Mouse (Mus musculus): ENCODE results near the gene Psen1.
A peak's percentile ranks its signal among the peaks of the same experiment; 100 is the strongest.

Psen1 gene

DNA sequence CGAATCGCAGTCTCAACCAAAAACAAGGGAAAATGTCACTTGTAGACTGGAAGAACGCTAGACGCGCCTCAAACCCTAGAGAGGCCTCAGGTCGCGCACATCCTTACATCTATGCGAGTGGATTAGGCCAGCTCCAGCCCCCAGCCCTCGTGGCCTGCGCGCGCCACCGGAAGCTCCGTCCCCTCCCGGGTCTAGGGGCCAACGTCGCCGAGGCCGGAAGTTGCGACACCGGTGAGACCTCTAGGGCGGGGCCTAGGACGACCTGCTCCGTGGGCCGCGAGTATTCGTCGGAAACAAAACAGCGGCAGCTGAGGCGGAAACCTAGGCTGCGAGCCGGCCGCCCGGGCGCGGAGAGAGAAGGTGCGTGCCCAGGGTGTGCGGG lies at the start of gene Psen1:
Psen1 (plus strand) TSS at position 219 of the 382 bp plus-strand sequence.
- peak; percentile 96 for DNase-seq

DNA sequence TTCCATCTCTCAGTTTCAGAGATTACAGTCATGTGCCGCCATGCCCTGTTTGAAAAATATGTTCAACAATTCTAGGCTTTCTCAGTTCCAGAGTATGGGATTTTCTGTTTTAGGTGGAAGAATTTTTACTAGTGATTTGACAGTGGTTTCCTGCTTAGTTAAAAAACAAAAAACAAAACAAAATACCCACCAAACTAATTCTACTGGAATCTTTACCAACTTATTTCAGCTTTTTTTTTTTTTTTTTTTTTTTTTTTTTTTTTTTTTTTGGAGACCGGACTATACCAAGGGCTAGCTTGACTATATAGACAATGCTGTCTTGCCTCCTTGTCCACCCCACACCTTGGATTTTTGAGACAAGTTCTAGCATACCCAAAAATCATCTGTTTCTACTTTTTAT lies 46.7 kb upstream of the Psen1 start:
- no peak for DNase-seq

GRCm38 (mm10) chr12:83643116-83643515 lies 44.8 kb upstream of the Psen1 start:
- DNase-seq: no peak

DNA sequence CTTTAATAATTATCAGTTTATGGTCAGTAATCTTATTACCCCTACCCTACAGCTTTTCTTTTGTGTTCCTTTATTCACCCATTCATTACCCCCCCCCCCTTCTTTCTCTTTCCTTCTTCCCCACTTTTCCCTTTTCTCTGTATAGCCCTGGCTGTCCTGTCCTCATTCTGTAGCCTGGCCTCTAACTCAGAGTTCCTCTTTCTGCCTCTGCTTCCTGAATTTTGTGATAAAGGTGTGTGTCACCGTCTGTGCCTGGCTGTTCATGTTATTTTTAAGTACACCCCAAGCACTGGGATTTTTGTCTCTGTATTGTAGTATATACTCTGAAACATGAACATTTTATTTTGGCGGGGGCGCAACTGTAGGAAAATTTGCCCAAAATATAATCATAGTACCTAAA lies 37.6 kb upstream of the Psen1 start:
- DNase-seq: no peak

DNA sequence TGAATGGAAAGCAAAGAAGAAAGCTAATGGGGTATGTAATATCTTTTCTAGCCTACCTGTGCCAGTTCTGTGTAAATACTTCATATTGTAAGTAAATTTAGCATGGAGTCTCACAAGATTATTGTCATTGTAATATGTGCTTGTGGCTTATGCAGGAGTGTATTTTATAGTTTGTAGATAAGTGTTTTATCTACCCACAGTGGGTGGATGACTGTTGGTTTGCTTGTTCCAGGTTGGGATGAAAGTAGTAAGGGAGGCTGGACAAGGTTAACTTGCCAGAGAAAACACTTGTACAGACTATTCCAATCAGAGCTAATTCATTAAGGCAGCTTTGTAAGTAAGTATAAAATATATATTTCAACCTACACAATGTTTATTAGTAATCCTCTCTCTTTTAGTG lies 36.5 kb upstream of the Psen1 start:
- no peak for DNase-seq

DNA sequence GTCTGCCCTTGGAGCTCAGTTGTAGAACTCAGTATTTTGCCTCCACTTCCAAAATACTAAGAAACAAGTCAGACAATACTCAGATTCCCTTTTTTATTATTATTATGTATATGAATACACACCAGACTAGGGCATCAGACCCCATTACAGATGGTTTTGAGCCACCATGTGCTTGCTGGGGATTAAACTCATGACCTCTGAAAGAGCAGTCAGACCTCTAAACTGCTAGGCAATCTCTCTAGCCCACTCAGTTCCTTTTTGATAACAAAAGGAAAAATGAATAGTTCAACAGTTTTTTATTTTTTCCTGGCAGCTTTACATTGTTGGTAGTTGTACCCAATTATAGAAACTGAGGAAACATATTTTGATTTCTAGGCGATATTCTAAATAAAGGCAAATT lies 2.5 kb upstream of the Psen1 start:
- DNase-seq: no peak

- DNase-seq: no peak
Measured at GRCm38 (mm10) chr12:83686575-83687350, 1.2 kb upstream of the Psen1 start.

DNA sequence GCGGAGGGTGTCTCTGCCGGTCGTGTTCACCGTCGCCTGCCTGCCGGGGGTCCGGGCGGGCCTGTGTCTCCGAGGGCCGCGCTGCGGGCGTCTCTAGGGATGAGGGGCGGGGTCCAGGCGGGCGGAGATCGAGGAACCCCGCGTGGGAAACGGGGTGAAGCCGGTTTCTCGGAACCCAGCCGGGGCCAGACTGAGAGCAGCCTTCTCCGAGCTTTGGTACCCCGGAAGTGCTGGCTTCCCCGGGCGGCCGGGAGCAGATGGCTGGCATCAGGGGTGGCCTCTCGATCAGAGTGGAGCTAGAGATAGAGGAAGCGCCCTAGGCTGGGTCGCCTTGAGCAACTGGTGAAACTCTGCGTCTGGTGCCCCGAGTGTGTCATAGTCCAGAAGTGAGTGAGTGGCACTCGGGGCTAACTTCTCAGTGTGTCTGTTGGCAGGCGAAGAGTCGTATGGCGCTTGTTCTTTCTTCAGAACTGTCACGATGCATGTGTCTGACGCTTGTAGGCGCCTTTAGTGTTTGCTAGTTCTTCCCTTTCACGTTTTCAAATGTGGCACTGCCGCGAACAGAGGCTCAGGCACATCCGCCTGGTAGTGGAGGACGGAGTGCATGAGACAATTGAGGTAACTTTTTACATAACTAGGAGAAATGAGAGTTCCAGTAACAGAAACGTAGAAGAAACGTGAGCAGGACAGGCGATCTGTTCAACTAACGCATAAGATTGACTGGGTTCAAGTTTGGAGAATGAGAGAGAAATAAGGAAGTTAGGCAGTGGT lies 549 bp downstream of the Psen1 start:
- no peak for DNase-seq

DNA sequence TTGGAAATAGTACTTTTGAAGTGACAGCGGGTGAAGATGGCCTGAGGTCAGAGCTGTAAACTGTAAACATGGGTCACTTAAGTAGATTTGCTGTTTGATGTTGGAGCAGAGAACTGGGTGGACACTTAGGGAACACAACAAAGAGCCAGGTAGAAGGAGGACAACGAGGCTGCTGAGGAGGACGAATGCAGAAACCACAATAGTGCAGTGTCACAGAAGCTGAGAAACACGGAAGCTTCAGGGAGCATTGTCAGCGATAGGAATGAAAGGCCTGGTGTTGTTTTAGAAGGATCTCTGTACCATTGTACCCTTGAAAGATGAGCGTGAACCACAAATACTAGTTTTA lies 1.1 kb downstream of the Psen1 start:
- DNase-seq: peak in 1 of 2 experiments; percentile 10

DNA sequence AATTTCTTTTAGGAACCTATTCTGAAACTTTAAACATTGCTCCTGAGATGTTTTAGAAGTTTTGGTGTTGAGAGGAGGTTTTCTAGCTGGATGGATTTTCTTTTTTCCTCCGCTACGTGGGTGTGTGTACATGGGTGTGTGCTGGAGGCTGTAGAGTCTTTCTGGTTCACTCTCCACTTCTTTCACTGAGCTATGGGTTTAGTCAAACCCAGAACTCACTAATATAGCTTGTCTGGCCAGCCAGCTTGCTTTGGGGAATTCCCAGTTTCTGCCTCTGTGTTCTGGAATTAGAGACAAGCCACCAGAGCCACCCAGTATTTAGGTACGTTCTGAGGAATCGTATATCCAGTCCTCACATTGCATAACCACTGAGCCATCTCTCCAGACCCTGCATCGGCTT lies 6.1 kb downstream of the Psen1 start:
- DNase-seq: no peak

GRCm38 (mm10) chr12:83694669-83695068 lies 6.7 kb downstream of the Psen1 start:
- DNase-seq: no peak

DNA sequence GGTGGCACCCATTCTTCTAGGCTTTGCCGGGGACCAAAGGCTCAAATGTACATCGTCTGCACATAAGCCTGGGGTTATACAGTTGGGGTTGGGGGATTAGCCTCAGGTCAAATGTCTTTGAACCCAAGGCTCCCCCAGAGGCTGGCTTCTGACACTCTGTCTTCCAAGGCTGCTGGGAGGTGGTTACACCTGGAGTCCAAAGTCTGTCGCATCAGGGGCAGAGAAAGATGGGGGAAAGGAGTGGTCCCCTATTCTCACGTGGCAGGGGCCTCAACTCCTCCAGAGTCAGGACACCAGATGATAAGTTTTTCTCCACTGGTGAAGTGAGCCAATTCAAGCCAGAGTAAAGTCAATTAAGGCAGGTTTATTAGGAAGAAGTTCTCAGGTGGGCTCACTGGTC lies 10.7 kb downstream of the Psen1 start:
- no peak for DNase-seq

- no peak for DNase-seq
Measured at GRCm38 (mm10) chr12:83701608-83702007, 13.7 kb downstream of the Psen1 start.

DNA sequence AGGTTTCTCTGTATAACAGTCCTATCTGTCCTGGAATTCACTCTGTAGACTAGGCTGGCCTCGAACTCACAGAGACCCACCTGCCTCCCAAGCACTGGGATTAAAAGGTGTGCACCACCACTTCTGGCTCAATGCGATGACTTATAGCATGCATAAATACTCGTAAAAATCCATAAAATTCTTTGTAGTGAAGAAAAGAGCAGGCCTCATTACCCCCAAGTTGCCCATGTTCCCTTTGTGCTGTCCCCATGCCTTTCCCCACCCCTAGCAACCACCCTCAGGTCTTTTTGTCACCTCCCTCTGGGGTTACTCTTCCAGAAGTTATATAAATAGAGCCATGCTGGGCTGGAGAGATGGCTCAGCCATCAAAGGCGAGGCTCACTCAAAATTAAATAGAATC lies 14.8 kb downstream of the Psen1 start:
- no peak for DNase-seq

- DNase-seq: no peak
Measured at GRCm38 (mm10) chr12:83706951-83707350, 19.0 kb downstream of the Psen1 start.

DNA sequence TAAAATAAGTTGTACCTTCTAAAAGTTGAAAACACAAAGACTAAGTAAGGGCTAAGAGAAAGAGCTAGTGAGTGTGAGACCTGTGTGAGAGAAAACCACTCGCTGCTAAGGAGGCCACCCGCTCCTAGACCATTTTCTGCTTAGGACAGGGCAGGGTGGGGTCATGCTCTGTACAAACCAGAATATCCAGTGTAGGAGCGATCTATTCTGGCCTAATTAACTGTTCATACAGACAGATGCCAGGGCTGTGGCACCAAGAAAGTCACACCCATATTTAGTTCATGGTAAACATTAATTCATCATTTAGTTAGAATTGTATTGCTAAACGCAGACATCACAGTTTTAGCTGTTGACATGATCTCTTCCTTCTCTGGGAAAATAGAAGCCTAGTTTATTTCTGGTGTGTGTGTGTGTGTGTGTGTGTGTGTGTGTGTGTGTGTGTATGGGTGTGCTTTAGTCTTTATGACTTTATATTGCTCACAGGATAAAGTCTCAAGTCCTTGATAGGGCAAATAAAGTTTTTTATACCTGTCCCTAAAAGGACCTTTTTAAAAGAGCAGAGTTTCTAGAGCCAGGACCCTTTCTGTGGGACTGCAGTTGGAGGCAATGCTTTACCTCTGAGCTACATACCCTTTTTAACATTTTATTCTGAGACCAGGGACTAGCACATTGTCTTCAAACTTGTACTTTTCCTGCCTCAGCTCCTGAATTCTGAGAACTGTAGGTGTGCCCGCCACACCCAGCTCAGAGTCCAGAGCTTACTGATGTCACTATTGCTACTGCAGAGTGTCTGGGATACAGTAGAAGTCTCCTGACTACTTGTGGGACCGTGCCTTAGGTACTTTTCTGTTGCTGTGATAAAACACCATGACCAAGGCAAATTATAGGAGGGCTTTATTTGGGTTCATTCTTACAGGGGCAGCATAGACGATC lies 20.5 kb downstream of the Psen1 start:
- DNase-seq: no peak

- DNase-seq: no peak
Measured at GRCm38 (mm10) chr12:83709934-83710333, 22.0 kb downstream of the Psen1 start.

DNA sequence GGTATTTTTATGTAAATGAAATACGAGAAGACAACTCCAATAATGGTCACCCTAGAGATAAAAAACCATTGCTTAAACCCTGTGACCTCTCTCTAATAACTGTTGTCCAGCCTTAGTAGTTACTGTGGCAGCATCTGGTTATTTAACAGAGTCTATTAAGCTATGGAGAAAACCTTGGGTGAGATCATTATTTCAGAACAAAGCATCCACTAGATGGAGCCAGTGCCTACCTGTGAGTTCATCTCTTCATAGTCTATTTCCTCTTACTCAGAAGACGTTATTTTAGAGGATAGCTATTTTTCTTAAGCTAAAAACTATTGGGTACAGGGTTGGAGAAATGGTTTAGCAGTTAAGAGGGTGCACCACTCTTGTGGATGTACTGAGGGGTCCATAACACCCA lies 25.8 kb downstream of the Psen1 start:
- peak in 1 of 2 experiments; percentile 35 for DNase-seq

DNA sequence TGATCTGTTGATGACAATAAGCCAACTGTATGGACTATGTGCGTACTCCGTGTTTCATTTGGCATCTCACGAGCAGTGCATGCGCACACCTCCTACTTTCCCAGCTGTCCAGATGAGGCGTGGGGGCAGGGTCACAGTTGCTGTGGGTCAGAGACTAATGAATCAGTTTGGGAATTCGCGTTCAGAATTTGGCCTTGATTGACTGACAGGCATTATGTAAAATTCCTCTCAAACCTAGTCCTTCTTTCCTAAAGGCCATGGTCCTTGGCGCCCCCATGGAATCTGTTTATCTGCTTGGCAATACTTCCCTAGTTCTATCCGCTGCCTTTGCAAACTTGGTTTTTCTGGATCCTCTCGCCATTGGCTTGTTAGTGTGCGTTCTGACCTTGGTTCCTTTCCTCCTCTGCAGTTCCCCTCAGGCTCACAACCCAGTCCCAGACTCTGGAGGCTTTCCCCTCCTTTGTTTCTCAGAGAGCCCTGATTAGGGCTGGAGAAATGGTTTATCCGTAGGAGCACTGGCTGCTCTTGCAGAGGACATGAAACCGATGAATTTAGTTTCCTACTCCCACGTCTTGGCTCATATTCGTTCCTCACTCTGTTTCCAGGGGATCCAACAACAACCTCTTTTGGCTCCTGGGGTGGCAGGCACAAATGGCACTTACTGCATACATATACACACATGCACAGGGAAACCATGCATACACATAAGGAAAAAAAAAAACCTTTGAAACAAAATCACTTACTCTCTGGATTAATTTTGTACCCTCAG lies 28.6 kb downstream of the Psen1 start:
- DNase-seq: no peak

- no peak for DNase-seq
Measured at GRCm38 (mm10) chr12:83719431-83719830, 31.5 kb downstream of the Psen1 start.

DNA sequence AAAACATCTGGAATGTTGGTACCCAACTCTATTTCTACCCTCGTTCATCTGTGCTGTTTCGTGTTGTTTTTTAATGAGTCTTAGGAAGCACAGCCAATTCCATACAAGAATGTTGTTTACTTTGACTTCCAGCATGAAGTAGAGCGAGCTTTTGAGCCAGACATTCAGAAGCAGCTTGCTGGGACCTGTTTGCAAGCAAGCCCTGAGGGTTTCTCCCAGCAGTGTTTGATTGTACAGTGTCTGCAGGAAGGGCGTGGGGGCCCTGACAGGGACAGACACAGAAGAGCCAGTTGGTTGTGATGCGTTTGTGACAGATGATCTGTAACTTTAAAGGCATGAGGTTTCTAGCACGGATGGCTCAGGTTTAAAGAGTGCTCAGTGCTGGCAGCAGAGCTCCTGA lies 33.3 kb downstream of the Psen1 start:
- no peak for DNase-seq

- no peak for DNase-seq
Measured at GRCm38 (mm10) chr12:83723037-83723436, 35.1 kb downstream of the Psen1 start.

Data from lung, postnatal 4 days (tissue).